Comparison of ENCODE assay signal across 34 mouse cellular contexts in the genomic region with DNA sequence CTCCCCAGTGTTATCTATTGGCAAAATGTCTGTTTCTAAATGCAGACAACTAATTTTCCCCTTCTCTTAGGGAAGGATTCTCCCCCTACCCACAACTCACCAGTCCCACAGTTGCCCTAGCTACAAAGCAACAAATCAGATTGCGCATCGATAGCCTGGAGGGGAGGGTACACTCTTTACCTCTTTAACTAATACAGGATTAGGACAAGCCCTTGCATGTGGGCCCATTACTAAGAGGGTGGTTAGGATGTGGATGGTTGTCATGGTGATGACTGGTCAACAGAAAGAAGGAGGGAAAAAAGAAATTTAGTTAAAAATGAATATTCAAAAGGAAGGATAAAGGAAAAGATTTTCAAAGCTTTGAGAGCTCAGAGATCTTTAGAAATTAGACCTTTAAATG. TPM values are rescaled to one million over a fixed set of nuclear protein-coding genes. Genes with fewer than 3 reads are reported as not detected.
"Had no signal": no experiment of that assay in that cellular context is flagged by ENCODE, and none has a peak within 500 bp of the region (broad histone marks: within the 10 kb centered on the region; RNA-seq: fewer than 3 reads in every experiment).

No protein-coding gene starts in this region.

- H3K27ac ChIP-seq: embryonic facial prominence, embryonic 10.5 days; embryonic facial prominence, embryonic 12.5 days; embryonic facial prominence, embryonic 13.5 days; embryonic facial prominence, embryonic 15.5 days; forebrain, embryonic 12.5 days; gastrocnemius, adult 2 months; heart, adult 2 months; heart, embryonic 10.5 days; heart, embryonic 13.5 days had no signal

- H3K9me3 ChIP-seq: embryonic facial prominence, embryonic 10.5 days; embryonic facial prominence, embryonic 12.5 days; embryonic facial prominence, embryonic 15.5 days; forebrain, embryonic 12.5 days; heart, embryonic 10.5 days; heart, embryonic 12.5 days; heart, embryonic 13.5 days had no signal

- ATAC-seq: forebrain, embryonic 14.5 days had no signal

- DNase-seq: cerebellum, adult 18-20 months; cerebellum, adult 2 months; cerebellum, adult 8-10 months; cerebellum, adult 9-10 months; cerebellum, adult 9-11 months; cerebellum, postnatal 10 days; cerebellum, postnatal 14 days; cerebellum, postnatal 25 days; cerebellum, postnatal 36 days; embryo, embryonic 11 days; gastrocnemius, adult 2 months; gastrocnemius, postnatal 10 days; gastrocnemius, postnatal 14 days; gastrocnemius, postnatal 25 days; gastrocnemius, postnatal 36 days; heart, adult 18-20 months; heart, adult 2 months had no signal

- H3K9ac ChIP-seq: embryonic facial prominence, embryonic 12.5 days; embryonic facial prominence, embryonic 13.5 days; embryonic facial prominence, embryonic 15.5 days; forebrain, embryonic 12.5 days; heart, embryonic 12.5 days; heart, embryonic 13.5 days had no signal

- H3K4me2 ChIP-seq: embryonic facial prominence, embryonic 12.5 days; embryonic facial prominence, embryonic 13.5 days; embryonic facial prominence, embryonic 15.5 days; forebrain, embryonic 12.5 days; heart, embryonic 12.5 days; heart, embryonic 13.5 days had no signal

- H3K27me3 ChIP-seq: embryonic facial prominence, embryonic 12.5 days; embryonic facial prominence, embryonic 13.5 days; embryonic facial prominence, embryonic 15.5 days; forebrain, embryonic 12.5 days; heart, embryonic 12.5 days; heart, embryonic 13.5 days had no signal

- H3K4me1 ChIP-seq: embryonic facial prominence, embryonic 10.5 days; embryonic facial prominence, embryonic 12.5 days; embryonic facial prominence, embryonic 13.5 days; embryonic facial prominence, embryonic 15.5 days; forebrain, embryonic 12.5 days; heart, embryonic 10.5 days; heart, embryonic 12.5 days; heart, embryonic 13.5 days had no signal

- H3K36me3 ChIP-seq: embryonic facial prominence, embryonic 10.5 days; embryonic facial prominence, embryonic 12.5 days; embryonic facial prominence, embryonic 13.5 days; embryonic facial prominence, embryonic 15.5 days; forebrain, embryonic 12.5 days; heart, embryonic 10.5 days; heart, embryonic 12.5 days; heart, embryonic 13.5 days had no signal

- H3K4me3 ChIP-seq: embryonic facial prominence, embryonic 10.5 days; embryonic facial prominence, embryonic 12.5 days; embryonic facial prominence, embryonic 13.5 days; embryonic facial prominence, embryonic 15.5 days; erythroblast, embryonic 14.5 days; forebrain, embryonic 12.5 days; gastrocnemius, adult 2 months; heart, adult 2 months; heart, embryonic 10.5 days; heart, embryonic 12.5 days; heart, embryonic 13.5 days had no signal

RNA-seq across cellular contexts. Expression of a gene that starts 45.8 kb away (rescaled TPM):
- total RNA-seq: common myeloid progenitor, adult 5-6 weeks; gastrocnemius, adult 18-20 months; gastrocnemius, adult 2 months; gastrocnemius, adult 8-10 months; gastrocnemius, postnatal 10 days; gastrocnemius, postnatal 14 days; gastrocnemius, postnatal 25 days; gastrocnemius, postnatal 36 days; granulocyte monocyte progenitor cell, adult 5-6 weeks; heart, adult 18-20 months; heart, adult 2 months; heart, adult 8-10 months had no signal
- polyA plus RNA-seq: cerebellum, adult 2 months; cortical plate, adult 2 months; embryonic facial prominence, embryonic 10.5 days; erythroblast, embryonic 14.5 days; forebrain, embryonic 12.5 days; forebrain, embryonic 14.5 days; frontal cortex, adult 2 months; heart, embryonic 10.5 days; heart, embryonic 12.5 days; heart, embryonic 13.5 days had no signal
